Mouse (Mus musculus) neural tube, embryonic 10.5 days (tissue): ENCODE results near the gene Slc25a36.

Experiments used
- DNase-seq: peaks from one replicate; pipeline ENCODE4 v3.0.0-alpha.2; 2017; ENCODE audit warnings: low spot score; ENCODE audit errors: extremely low spot score

Slc25a36 gene

GRCm38 (mm10) chr9:97112238-97112637, 1.3 kb upstream of the Slc25a36 start:
- no peak for DNase-seq

GRCm38 (mm10) chr9:97111506-97111905, 549 bp upstream of the Slc25a36 start:
- no peak for DNase-seq

GRCm38 (mm10) chr9:97106481-97107160, 4.3 kb downstream of the Slc25a36 start:
- DNase-seq, result no peak

GRCm38 (mm10) chr9:97105400-97105985, 5.5 kb downstream of the Slc25a36 start:
- DNase-seq, result no peak

GRCm38 (mm10) chr9:97103376-97104061, 7.4 kb downstream of the Slc25a36 start:
- DNase-seq, result no peak

- no peak for DNase-seq
These were observed 12.0 kb downstream of the Slc25a36 start for GRCm38 (mm10) chr9:97098985-97099384.

GRCm38 (mm10) chr9:97096180-97096579, 14.8 kb downstream of the Slc25a36 start:
- no peak for DNase-seq

- no peak for DNase-seq
These were observed 23.1 kb downstream of the Slc25a36 start for GRCm38 (mm10) chr9:97087850-97088249.

- DNase-seq, result no peak
These were observed 26.3 kb downstream of the Slc25a36 start for GRCm38 (mm10) chr9:97084628-97085027.

GRCm38 (mm10) chr9:97081106-97081862, 29.7 kb downstream of the Slc25a36 start:
- no peak for DNase-seq

GRCm38 (mm10) chr9:97069911-97070310, 41.0 kb downstream of the Slc25a36 start:
- DNase-seq, result no peak

GRCm38 (mm10) chr9:97069466-97069865, 41.5 kb downstream of the Slc25a36 start:
- DNase-seq, result no peak

GRCm38 (mm10) chr9:97068201-97069095, 42.5 kb downstream of the Slc25a36 start:
- peak; percentile 86 for DNase-seq

- no peak for DNase-seq
These were observed 43.2 kb downstream of the Slc25a36 start for GRCm38 (mm10) chr9:97067761-97068160.

- no peak for DNase-seq
These were observed 45.1 kb downstream of the Slc25a36 start for GRCm38 (mm10) chr9:97065885-97066284.

- no peak for DNase-seq
These were observed 45.7 kb downstream of the Slc25a36 start for GRCm38 (mm10) chr9:97065216-97065615.

- no peak for DNase-seq
These were observed 46.8 kb downstream of the Slc25a36 start for GRCm38 (mm10) chr9:97064161-97064560.

- DNase-seq, result no peak
These were observed 49.3 kb downstream of the Slc25a36 start for GRCm38 (mm10) chr9:97061696-97062095.

- no peak for DNase-seq
These were observed 54.2 kb downstream of the Slc25a36 start for GRCm38 (mm10) chr9:97056541-97057338.

- no peak for DNase-seq
These were observed 55.1 kb downstream of the Slc25a36 start for GRCm38 (mm10) chr9:97055906-97056305.
